Mouse (Mus musculus) embryonic facial prominence, embryonic 11.5 days (tissue): ENCODE results near the gene Ros1. TPM values are rescaled to one million over a fixed set of nuclear protein-coding genes. Genes with fewer than 3 reads are reported as not detected.

Experiments
- ATAC-seq: fragments of 200-750 bp; cut with Nextera tagmentation; replicated peaks from 2 replicates; pipeline ENCODE4 v1.8.0; 2017; ENCODE audit warnings: low read depth; ENCODE audit not compliant: insufficient number of reproducible peaks, low FRiP score, low TSS enrichment
- DNase-seq: peaks from one replicate; pipeline ENCODE4 v3.0.0-alpha.2; 2015; ENCODE audit warnings: low spot score
- H3K27ac ChIP-seq: fragments of 300-500 bp; sonication (generic); replicated peaks from 2 replicates; pipeline ENCODE4 v1.5.1; 2014; ENCODE audit warnings: mild to moderate bottlenecking, low read depth, low read length, control low read depth
- H3K27me3 ChIP-seq: fragments of 300-500 bp; sonication (generic); 2 replicates; pipeline ENCODE4 v1.6.1; 2014; ENCODE audit warnings: mild to moderate bottlenecking, low read length, moderate library complexity, mixed read lengths; ENCODE audit not compliant: control insufficient read depth, insufficient read depth
- H3K36me3 ChIP-seq: fragments of 300-500 bp; sonication (generic); replicated peaks from 2 replicates; pipeline ENCODE4 v1.6.1; 2014; ENCODE audit warnings: low read depth, mild to moderate bottlenecking, low read length, moderate library complexity, mixed read lengths; ENCODE audit not compliant: control insufficient read depth, insufficient read depth
- H3K4me1 ChIP-seq: fragments of 300-500 bp; sonication (generic); 2 replicates; pipeline ENCODE4 v1.6.1; 2014; ENCODE audit warnings: low read length, mixed read lengths; ENCODE audit not compliant: control insufficient read depth, insufficient read depth
- H3K4me2 ChIP-seq: fragments of 300-500 bp; sonication (generic); 2 replicates; pipeline ENCODE4 v1.6.1; 2014; ENCODE audit warnings: low read depth, mild to moderate bottlenecking, control low read depth, low read length, moderate library complexity
- H3K4me3 ChIP-seq: fragments of 300-500 bp; sonication (generic); 2 replicates; pipeline ENCODE4 v1.5.1; 2014; ENCODE audit warnings: low read depth, low read length, control low read depth
- H3K9ac ChIP-seq: fragments of 300-500 bp; sonication (generic); replicated peaks from 2 replicates; pipeline ENCODE4 v1.6.1; 2014; ENCODE audit warnings: mild to moderate bottlenecking, control low read depth, low read length
- H3K9me3 ChIP-seq: fragments of 300-500 bp; sonication (generic); replicated peaks from 2 replicates; pipeline ENCODE4 v1.6.1; 2016; ENCODE audit warnings: mild to moderate bottlenecking, low read length, inconsistent platforms, mixed read lengths; ENCODE audit not compliant: control insufficient read depth
- WGBS: fragments of 180-500 bp; shearing (Covaris S2); extraction: QIAGEN DNeasy Blood & Tissue Kit; methylation state at CpG from one replicate; pipeline ENCODE4 v1.1.7; 2014; 5-methylcytosine and 5-hydroxymethylcytosine counted together
- polyA plus RNA-seq: library from polyadenylated mRNA; unstranded; fragments of >200 nt; fragmentation: Nextera tagmentation; extraction: Ambion mirVana; gene quantifications from 2 replicates; pipeline ENCODE4 v1.2.1, GENCODE M21; 2014

Gene Ros1
- polyA plus RNA-seq, 1 experiment from 2014 or later: not detected

DNA sequence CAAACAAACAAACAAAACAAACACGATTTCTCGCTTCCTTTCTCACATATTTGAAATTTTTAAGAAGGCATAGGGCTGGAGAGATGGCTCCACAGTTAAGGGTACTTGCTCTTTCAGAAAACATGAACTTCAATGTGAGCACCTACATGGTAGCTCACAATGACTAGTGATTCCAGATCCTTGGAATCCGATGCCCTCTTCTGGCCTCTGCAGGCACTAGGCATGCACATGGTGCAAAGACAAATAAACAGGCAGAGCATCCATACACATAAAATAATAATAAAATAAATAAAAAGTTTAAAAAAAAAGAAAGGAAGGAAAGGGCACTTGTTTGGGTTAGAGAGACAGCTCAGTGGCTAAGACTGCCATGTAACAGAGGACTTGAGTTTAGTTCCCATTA lies 12.2 kb downstream of the Ros1 start:
- Histone ChIP-seq H3K4me3 (no peak overlapping the region), H3K4me2 (no peak overlapping the region), H3K4me1 (no peaks in the 10 kb centered on the region), H3K9me3 (no peaks in the 10 kb centered on the region), H3K9ac (no peak overlapping the region), H3K27me3 (no peaks in the 10 kb centered on the region), H3K36me3 (no peaks in the 10 kb centered on the region), H3K27ac (no peak overlapping the region)
- ATAC-seq (no peak), DNase-seq (no peak)
- 78% methylated on average over 3 of the region's 3 CpGs for WGBS

DNA sequence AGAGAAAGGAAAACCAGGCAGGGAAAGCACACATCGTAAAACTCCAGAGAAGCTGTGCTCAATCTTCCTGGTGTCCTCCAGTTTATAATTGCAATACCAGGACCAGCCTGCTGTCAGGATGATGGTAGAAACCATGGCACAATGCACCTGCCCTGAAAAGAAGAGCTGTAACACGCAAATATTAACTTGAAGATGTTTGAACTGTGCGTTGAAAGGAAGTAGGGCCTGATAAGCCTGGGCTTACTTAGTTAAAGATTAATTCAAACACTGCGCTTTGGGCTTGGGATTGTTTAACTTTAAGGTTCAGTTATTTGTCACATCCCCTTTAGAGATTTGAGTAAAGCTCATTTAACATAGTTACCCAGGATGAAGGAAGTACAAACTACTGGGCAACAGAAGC lies 20.7 kb downstream of the Ros1 start:
- no peaks in the 10 kb centered on the region for H3K27me3 ChIP-seq
- DNase-seq (no peak), ATAC-seq (no peak)
- H3K4me2 ChIP-seq: no peak overlapping the region
- WGBS: 88% methylated on average over 4 of the region's 4 CpGs
- H3K4me1 ChIP-seq: no peaks in the 10 kb centered on the region
- H3K9me3 ChIP-seq: no peaks in the 10 kb centered on the region
- no peaks in the 10 kb centered on the region for H3K36me3 ChIP-seq
- no peak overlapping the region for H3K27ac ChIP-seq
- H3K4me3 ChIP-seq: no peak overlapping the region
- no peak overlapping the region for H3K9ac ChIP-seq

GRCm38 (mm10) chr10:52170489-52170888 lies 24.6 kb downstream of the Ros1 start:
- WGBS: 92% methylated on average over 1 of the region's 1 CpGs
- H3K4me2 ChIP-seq: no peak overlapping the region

DNA sequence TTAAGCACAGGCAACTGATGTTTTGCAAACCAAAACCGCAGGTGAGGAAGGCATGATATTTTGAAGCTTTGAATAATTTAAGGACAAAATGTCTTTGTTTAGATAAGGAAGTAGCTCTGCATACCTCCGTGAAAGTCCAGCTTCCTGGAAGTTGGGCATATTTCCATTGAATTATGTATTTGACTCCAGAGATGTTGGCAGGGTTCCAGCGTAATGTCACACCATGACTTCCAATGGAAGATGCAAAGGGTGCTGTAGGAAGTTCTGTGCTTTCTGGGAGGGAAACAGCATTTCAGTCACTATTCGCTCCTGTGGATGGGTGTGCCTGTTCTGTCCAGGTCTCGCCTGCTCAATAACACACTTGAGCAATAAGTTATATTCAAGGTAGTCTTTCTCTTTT lies 25.2 kb downstream of the Ros1 start:
- Histone ChIP-seq H3K27ac (no peak overlapping the region), H3K27me3 (no peaks in the 10 kb centered on the region), H3K36me3 (no peaks in the 10 kb centered on the region), H3K9me3 (no peaks in the 10 kb centered on the region), H3K9ac (no peak overlapping the region), H3K4me2 (no peak overlapping the region), H3K4me3 (no peak overlapping the region), H3K4me1 (no peaks in the 10 kb centered on the region)
- ATAC-seq (no peak), DNase-seq (no peak)
- 88% methylated on average over 5 of the region's 5 CpGs for WGBS

More at GRCm38 (mm10) chr10:52170489-52170888, 24.6 kb downstream of the Ros1 start:
- Histone ChIP-seq H3K27me3 (no peaks in the 10 kb centered on the region), H3K9me3 (no peaks in the 10 kb centered on the region), H3K27ac (no peak overlapping the region), H3K9ac (no peak overlapping the region), H3K4me1 (no peaks in the 10 kb centered on the region), H3K4me3 (no peak overlapping the region), H3K36me3 (no peaks in the 10 kb centered on the region)
- no peak for DNase-seq
- ATAC-seq: no peak

DNA sequence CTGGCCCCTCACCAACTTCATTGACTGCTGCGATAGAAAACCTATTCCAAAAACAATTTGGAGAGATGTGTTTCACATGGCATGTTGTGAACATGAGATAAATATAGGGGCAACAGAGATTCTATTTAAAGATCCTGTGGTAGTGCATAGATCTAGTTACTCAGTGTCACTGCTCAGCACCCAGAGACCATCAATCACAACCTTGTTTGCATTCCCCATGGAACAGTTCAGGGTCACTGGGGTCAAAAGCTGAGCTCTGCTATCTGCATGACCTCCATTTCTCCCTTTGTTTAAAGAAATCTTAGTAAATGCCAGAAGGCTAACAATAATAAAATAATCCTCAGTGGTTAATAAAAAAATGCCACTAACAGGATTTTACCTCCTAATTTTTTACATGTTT lies 29.7 kb downstream of the Ros1 start:
- DNase-seq (no peak), ATAC-seq (no peak)
- no peaks in the 10 kb centered on the region for H3K27me3 ChIP-seq
- H3K4me2 ChIP-seq: no peak overlapping the region
- no peaks in the 10 kb centered on the region for H3K4me1 ChIP-seq
- H3K4me3 ChIP-seq: no peak overlapping the region
- 37% methylated on average over 1 of the region's 1 CpGs for WGBS
- H3K27ac ChIP-seq: no peak overlapping the region
- H3K9me3 ChIP-seq: no peaks in the 10 kb centered on the region
- H3K36me3 ChIP-seq: no peaks in the 10 kb centered on the region
- H3K9ac ChIP-seq: no peak overlapping the region

DNA sequence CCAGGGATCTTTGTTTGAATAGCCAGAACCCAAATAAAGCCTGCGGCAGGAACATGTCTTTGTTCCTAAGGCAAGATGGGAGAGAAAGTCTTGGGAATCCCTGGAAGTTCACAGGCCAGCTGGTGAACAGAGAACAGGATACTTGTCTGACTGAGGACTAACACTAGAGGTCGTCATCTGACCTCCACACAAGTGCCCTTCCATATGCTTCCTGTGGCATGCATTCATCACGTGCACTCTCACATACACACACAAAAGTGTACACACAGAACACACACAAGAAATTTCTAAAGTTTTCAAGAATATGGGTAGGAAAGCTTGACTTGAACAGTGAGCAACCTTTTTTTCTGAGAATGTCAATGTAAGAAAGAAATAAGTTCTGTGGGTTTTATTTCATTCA lies 34.4 kb downstream of the Ros1 start:
- Histone ChIP-seq H3K4me2 (no peak overlapping the region), H3K9me3 (no peaks in the 10 kb centered on the region), H3K27ac (no peak overlapping the region), H3K4me1 (no peaks in the 10 kb centered on the region), H3K9ac (no peak overlapping the region), H3K4me3 (no peak overlapping the region), H3K27me3 (no peaks in the 10 kb centered on the region), H3K36me3 (no peaks in the 10 kb centered on the region)
- ATAC-seq (no peak), DNase-seq (no peak)
- 43% methylated on average over 3 of the region's 3 CpGs for WGBS

DNA sequence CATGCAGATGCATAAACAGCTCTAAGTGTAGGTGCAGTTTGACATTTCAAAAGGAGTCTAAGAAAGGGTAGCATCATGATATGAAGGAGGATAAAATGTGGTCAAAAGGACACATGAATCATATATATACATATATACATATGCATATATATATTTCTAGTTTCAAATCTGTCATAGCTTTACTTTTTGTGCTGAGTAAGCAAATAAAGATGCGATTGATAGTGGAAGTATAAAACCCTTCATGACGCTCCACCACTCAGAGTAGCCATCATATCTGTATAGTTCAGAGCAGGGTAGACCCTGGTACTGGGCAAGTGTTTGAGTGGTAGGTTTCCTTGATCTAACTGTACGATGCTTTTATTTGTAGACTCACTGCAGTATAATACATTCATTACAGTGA lies 35.3 kb downstream of the Ros1 start:
- 93% methylated on average over 3 of the region's 3 CpGs for WGBS
- no peak overlapping the region for H3K9ac ChIP-seq
- no peaks in the 10 kb centered on the region for H3K4me1 ChIP-seq
- H3K4me3 ChIP-seq: no peak overlapping the region
- no peaks in the 10 kb centered on the region for H3K27me3 ChIP-seq
- DNase-seq (no peak), ATAC-seq (no peak)
- no peak overlapping the region for H3K4me2 ChIP-seq
- H3K36me3 ChIP-seq: no peaks in the 10 kb centered on the region
- no peak overlapping the region for H3K27ac ChIP-seq
- H3K9me3 ChIP-seq: no peaks in the 10 kb centered on the region

GRCm38 (mm10) chr10:52133354-52134074 lies 61.5 kb downstream of the Ros1 start:
- Histone ChIP-seq H3K9ac (no peak overlapping the region), H3K4me2 (no peak overlapping the region), H3K9me3 (no peaks in the 10 kb centered on the region), H3K4me3 (no peak overlapping the region), H3K27ac (no peak overlapping the region), H3K4me1 (no peaks in the 10 kb centered on the region), H3K27me3 (no peaks in the 10 kb centered on the region), H3K36me3 (no peaks in the 10 kb centered on the region)
- no peak for ATAC-seq
- no peak for DNase-seq
- WGBS: 79% methylated on average over 4 of the region's 4 CpGs
